Mouse (Mus musculus) lung, adult 2 months (tissue): ENCODE data around the gene Riox1.

Source experiments
- CTCF ChIP-seq: fragments of 200-500 bp; IDR thresholded peaks from 2 replicates; pipeline ENCODE4 v1.5.1; 2011; ENCODE audit warnings: mild to moderate bottlenecking, low read length, control low read depth; ENCODE audit not compliant: insufficient read depth
- POLR2A ChIP-seq: fragments of 200-500 bp; IDR thresholded peaks from 2 replicates; pipeline ENCODE4 v1.6.1; 2011; ENCODE audit warnings: low read depth, mild to moderate bottlenecking, control low read depth, low read length, borderline replicate concordance; ENCODE audit errors: extremely low read depth

DNA sequence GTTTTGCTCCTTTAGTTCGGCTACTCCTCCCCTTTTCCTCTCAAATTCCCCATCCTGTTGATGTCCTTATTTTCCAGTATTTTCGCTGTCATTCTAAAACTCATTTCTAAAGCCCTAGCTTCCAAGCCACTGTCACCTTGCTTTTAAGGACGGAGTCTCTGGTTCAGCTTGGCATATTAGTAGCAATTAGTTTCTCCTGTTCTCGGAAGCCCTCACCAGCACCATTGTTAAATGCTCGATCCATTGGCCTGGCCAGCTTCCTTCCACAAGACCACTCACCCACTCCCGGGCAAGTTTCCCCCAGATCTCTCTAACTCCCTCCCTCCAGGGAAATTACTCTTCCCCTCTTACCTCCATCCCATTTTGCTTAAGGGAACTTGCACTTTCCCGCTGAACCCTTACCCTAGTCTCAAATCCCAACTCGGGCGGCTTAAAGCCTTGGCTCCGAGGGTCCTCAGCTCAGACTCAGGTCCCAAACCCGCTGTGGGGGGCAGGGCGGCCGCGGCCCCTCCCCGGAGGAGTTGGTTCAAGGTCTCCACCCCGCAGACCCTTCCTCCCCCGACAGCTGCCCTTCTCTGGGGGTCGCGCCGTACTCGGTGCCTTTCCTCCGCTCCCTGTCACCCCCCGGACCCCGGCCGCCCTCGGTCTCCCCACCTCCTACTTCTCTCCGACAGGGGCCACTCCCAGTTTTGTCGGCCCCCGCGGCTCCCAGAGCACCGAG is 29.5 kb upstream of the Riox1 start:
- no peak for TF ChIP-seq CTCF
- TF ChIP-seq POLR2A: no peak
